In genomic region chr1:74060046-74060445, GRCm38 (mm10) we compare ENCODE assay signal across 18 mouse cellular contexts.
DNase-seq lines count a peak whose midpoint lies in the region; ATAC-seq and TF ChIP-seq lines count a peak whose summit lies in the region.
"Had no signal": no experiment of that assay in that cellular context is flagged by ENCODE, and none has a peak within 500 bp of the region (broad histone marks: within the 10 kb centered on the region; RNA-seq: fewer than 3 reads in every experiment).

No protein-coding gene starts in this region.

- TF ChIP-seq CTCF in lung, postnatal 0 days (IDR thresholded peaks at IDR 0.05): no peak
- TF ChIP-seq CTCF in kidney, postnatal 0 days (IDR thresholded peaks at IDR 0.05; ENCODE audit: low read depth): no peak

- no peak overlapping the region for H3K9ac ChIP-seq in heart, embryonic 11.5 days (ENCODE audit: low read depth, low read length)
- 0 out of 2 replicates have a peak overlapping the region, but pooled peaks have one; percentile 12 for H3K9ac ChIP-seq in lung, postnatal 0 days (replicated peaks; ENCODE audit: low read depth)
- H3K9ac ChIP-seq in kidney, postnatal 0 days (ENCODE audit: low read depth, low read length): no peak overlapping the region
- H3K9ac ChIP-seq in intestine, embryonic 16.5 days (ENCODE audit: low read depth, low read length): no peak overlapping the region
- H3K9ac ChIP-seq: forebrain, embryonic 13.5 days; hindbrain, embryonic 12.5 days; liver, embryonic 12.5 days; lung, embryonic 15.5 days had no signal

- no peaks in the 10 kb centered on the region for H3K9me3 ChIP-seq in heart, embryonic 10.5 days
- H3K9me3 ChIP-seq in heart, embryonic 11.5 days (replicated peaks; ENCODE audit: control insufficient read depth, low read length): no peaks in the 10 kb centered on the region
- H3K9me3 ChIP-seq in lung, postnatal 0 days (ENCODE audit: low read length): no peaks in the 10 kb centered on the region
- H3K9me3 ChIP-seq in kidney, postnatal 0 days (replicated peaks; ENCODE audit: low read length): no peaks in the 10 kb centered on the region
- H3K9me3 ChIP-seq in intestine, embryonic 16.5 days (ENCODE audit: control insufficient read depth, low read length): no peaks in the 10 kb centered on the region
- H3K9me3 ChIP-seq: forebrain, embryonic 13.5 days; G1E; hindbrain, embryonic 12.5 days; liver, embryonic 12.5 days; lung, embryonic 15.5 days had no signal

- DNase-seq in heart, embryonic 10.5 days (ENCODE audit: low spot score): no peak
- DNase-seq in lung, postnatal 0 days (ENCODE audit: low spot score): no peak
- DNase-seq in lung, postnatal 14 days: no peak
- no peak for DNase-seq in kidney, postnatal 0 days (ENCODE audit: low spot score)
- DNase-seq in right cerebral cortex, postnatal 36 days (ENCODE audit: low spot score in 2 of 2): no peak
- no peak for DNase-seq in adrenal gland, adult 8-10 months
- DNase-seq: cerebellum, adult 9-11 months; gastrocnemius, postnatal 25 days; thymus, postnatal 14 days had no signal

- H3K36me3 ChIP-seq in heart, embryonic 10.5 days: peaks cover 7% of the 10 kb centered on the region; the same call in 1 of the 2 replicates
- no peaks in the 10 kb centered on the region for H3K36me3 ChIP-seq in heart, embryonic 11.5 days (ENCODE audit: control insufficient read depth, insufficient read depth, low read length)
- H3K36me3 ChIP-seq in lung, postnatal 0 days (ENCODE audit: insufficient read depth, low read length): no peaks in the 10 kb centered on the region
- no peaks in the 10 kb centered on the region for H3K36me3 ChIP-seq in kidney, postnatal 0 days (ENCODE audit: insufficient read depth, low read length)
- H3K36me3 ChIP-seq in intestine, embryonic 16.5 days (ENCODE audit: control insufficient read depth, insufficient read depth, low read length): no peaks in the 10 kb centered on the region
- H3K36me3 ChIP-seq: G1E; hindbrain, embryonic 12.5 days; liver, embryonic 12.5 days; lung, embryonic 15.5 days had no signal

- H3K4me2 ChIP-seq in heart, embryonic 11.5 days: no peak overlapping the region
- H3K4me2 ChIP-seq in lung, postnatal 0 days (replicated peaks; ENCODE audit: low read depth, low read length): no peak overlapping the region
- H3K4me2 ChIP-seq in kidney, postnatal 0 days (ENCODE audit: low read length): no peak overlapping the region
- no peak overlapping the region for H3K4me2 ChIP-seq in intestine, embryonic 16.5 days (ENCODE audit: low read depth, low read length)
- H3K4me2 ChIP-seq: forebrain, embryonic 13.5 days; hindbrain, embryonic 12.5 days; liver, embryonic 12.5 days; lung, embryonic 15.5 days had no signal

- TF ChIP-seq EP300 in lung, postnatal 0 days (IDR thresholded peaks at IDR 0.05): no peak

- H3K4me3 ChIP-seq in heart, embryonic 10.5 days: no peak overlapping the region
- no peak overlapping the region for H3K4me3 ChIP-seq in heart, embryonic 11.5 days (ENCODE audit: low read depth, low read length)
- H3K4me3 ChIP-seq in lung, postnatal 0 days (ENCODE audit: low read depth, low read length): no peak overlapping the region
- no peak overlapping the region for H3K4me3 ChIP-seq in kidney, postnatal 0 days (replicated peaks; ENCODE audit: low read depth, low read length)
- H3K4me3 ChIP-seq in intestine, embryonic 16.5 days (ENCODE audit: low read length): no peak overlapping the region
- H3K4me3 ChIP-seq: forebrain, embryonic 13.5 days; hindbrain, embryonic 12.5 days; liver, embryonic 12.5 days; lung, embryonic 15.5 days had no signal

- peak overlapping the region; percentile 72 for H3K27ac ChIP-seq in heart, embryonic 10.5 days
- H3K27ac ChIP-seq in heart, embryonic 11.5 days (ENCODE audit: low read depth, low read length): no peak overlapping the region
- peak overlapping the region; percentile 21; the same call in 1 of the 2 replicates for H3K27ac ChIP-seq in lung, postnatal 0 days (ENCODE audit: low read length)
- H3K27ac ChIP-seq in kidney, postnatal 0 days: peak overlapping the region; percentile 77
- no peak overlapping the region for H3K27ac ChIP-seq in intestine, embryonic 16.5 days (ENCODE audit: low read length)
- H3K27ac ChIP-seq: forebrain, embryonic 13.5 days; hindbrain, embryonic 12.5 days; liver, embryonic 12.5 days; lung, embryonic 15.5 days had no signal

- WGBS in heart, embryonic 10.5 days: 77% methylated on average over 6 of the region's 6 CpGs
- 79% methylated on average over 6 of the region's 6 CpGs for WGBS in heart, embryonic 11.5 days (ENCODE audit: insufficient replicate concordance)
- 71% methylated on average over 6 of the region's 6 CpGs for WGBS in lung, postnatal 0 days
- 39% methylated on average over 6 of the region's 6 CpGs for WGBS in kidney, postnatal 0 days
- WGBS in intestine, embryonic 16.5 days: 67% methylated on average over 6 of the region's 6 CpGs

- ATAC-seq in heart, embryonic 11.5 days (replicated peaks; ENCODE audit: insufficient number of reproducible peaks, low FRiP score, low TSS enrichment): no peak; the same call in 1 of the 2 replicates
- no peak for ATAC-seq in lung, postnatal 0 days
- peak; percentile 73; the same call in 1 of the 2 replicates for ATAC-seq in kidney, postnatal 0 days (replicated peaks; ENCODE audit: low FRiP score, low read depth)
- no peak for ATAC-seq in intestine, embryonic 16.5 days
- ATAC-seq: CD4-positive, CD25-positive, alpha-beta regulatory T cell, adult 4 months; forebrain, embryonic 13.5 days; midbrain, embryonic 16.5 days had no signal

- peaks cover 37% of the 10 kb centered on the region for H3K4me1 ChIP-seq in heart, embryonic 10.5 days
- peaks cover 20% of the 10 kb centered on the region for H3K4me1 ChIP-seq in heart, embryonic 11.5 days (ENCODE audit: control insufficient read depth, insufficient read depth, low read length)
- H3K4me1 ChIP-seq in lung, postnatal 0 days (ENCODE audit: insufficient read depth, low read depth, low read length): peaks cover 13% of the 10 kb centered on the region; the same call in 1 of the 2 replicates
- peaks cover 27% of the 10 kb centered on the region for H3K4me1 ChIP-seq in kidney, postnatal 0 days (replicated peaks; ENCODE audit: insufficient read depth, low read length)
- peaks cover 8% of the 10 kb centered on the region for H3K4me1 ChIP-seq in intestine, embryonic 16.5 days (ENCODE audit: control insufficient read depth, insufficient read depth, low read length)
- H3K4me1 ChIP-seq: forebrain, embryonic 13.5 days had no signal

- H3K27me3 ChIP-seq in heart, embryonic 10.5 days (ENCODE audit: insufficient read depth, poor library complexity, severe bottlenecking): no peaks in the 10 kb centered on the region
- H3K27me3 ChIP-seq in heart, embryonic 11.5 days (ENCODE audit: control insufficient read depth, insufficient read depth, low read length): no peaks in the 10 kb centered on the region
- H3K27me3 ChIP-seq in lung, postnatal 0 days (replicated peaks; ENCODE audit: insufficient read depth, low read length): no peaks in the 10 kb centered on the region
- H3K27me3 ChIP-seq in kidney, postnatal 0 days (ENCODE audit: insufficient read depth, low read length): no peaks in the 10 kb centered on the region
- H3K27me3 ChIP-seq in intestine, embryonic 16.5 days (replicated peaks; ENCODE audit: control insufficient read depth, insufficient read depth, low read length): no peaks in the 10 kb centered on the region
- H3K27me3 ChIP-seq: forebrain, embryonic 13.5 days; hindbrain, embryonic 12.5 days; lung, embryonic 15.5 days had no signal

Comparison
In these comparisons a context has a peak if more than half of its experiments do, and no peak if none do; other contexts are left out.
1. H3K27ac ChIP-seq: peak in heart, embryonic 10.5 days (single experiment), lung, postnatal 0 days (single experiment) and kidney, postnatal 0 days (single experiment); none in heart, embryonic 11.5 days (single experiment) and intestine, embryonic 16.5 days (single experiment).